Mouse (Mus musculus): Measurements from ENCODE around the gene Luzp2.

DNA sequence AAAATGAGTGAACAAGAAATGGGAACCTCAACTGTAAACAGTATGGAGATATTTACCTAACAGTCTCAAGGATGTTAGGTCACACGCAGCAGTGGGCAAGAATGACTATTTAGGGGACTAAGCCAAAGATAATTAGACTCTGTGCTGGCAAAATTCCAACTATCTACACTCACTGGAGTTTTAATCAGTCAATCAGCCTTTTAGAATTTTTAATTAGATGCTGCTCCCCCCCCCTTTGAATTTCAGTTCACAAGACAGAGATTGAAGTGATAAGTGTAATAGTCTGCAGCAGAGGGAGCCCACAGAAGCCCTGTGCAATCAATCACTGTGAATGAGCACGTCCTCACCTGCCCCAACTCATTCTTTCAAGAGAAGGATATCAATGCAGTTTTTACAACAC, 165.1 kb downstream of the Luzp2 start:
- TF ChIP-seq CTCF (IDR thresholded peaks at IDR 0.05; ENCODE audit: control insufficient read depth, insufficient read depth, insufficient read length) (no peak), MAX (IDR thresholded peaks at IDR 0.05) (no peak), USF1 (IDR thresholded peaks at IDR 0.05; ENCODE audit: low read depth) (no peak)

Measured in C2C12 (cell line).